Mouse (Mus musculus): Measurements from ENCODE around the gene Topbp1. TPM values are rescaled to one million over a fixed set of nuclear protein-coding genes. Genes with fewer than 3 reads are reported as not detected.
"Not testable (repeated sequence)": the region's sequence is repeated elsewhere in the genome, so short reads cannot be mapped to it uniquely, and the experiment has no call there.

Gene Topbp1
- polyA plus RNA-seq, 1 experiment, result 163 TPM

DNA sequence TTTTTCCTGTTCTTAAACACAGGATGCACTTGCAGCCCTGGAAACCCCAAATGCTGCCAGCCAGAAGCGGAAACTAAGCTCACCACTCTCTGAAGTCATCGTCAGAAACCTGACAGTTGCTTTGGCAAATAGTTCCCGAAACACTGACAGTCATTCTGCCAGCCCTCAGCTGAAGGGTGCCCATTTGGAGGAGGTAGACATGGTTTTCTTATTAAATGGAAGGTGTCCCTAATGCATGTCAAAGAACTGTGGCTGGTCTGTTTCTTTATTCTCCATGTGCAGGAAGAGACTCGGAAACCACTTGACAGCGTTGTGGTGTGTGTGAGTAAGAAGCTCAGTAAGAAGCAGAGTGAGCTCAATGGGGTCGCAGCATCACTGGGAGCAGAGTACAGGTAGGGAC lies 27.6 kb downstream of the Topbp1 start:
- H3K27ac ChIP-seq (ENCODE audit: insufficient read depth, low read length), result no peak overlapping the region
- no peaks in the 10 kb centered on the region for H3K4me1 ChIP-seq (ENCODE audit: control insufficient read depth, insufficient read depth, low read length)
- peaks cover 84% of the 10 kb centered on the region for H3K36me3 ChIP-seq (ENCODE audit: control insufficient read depth, insufficient read depth, low read length, poor library complexity, severe bottlenecking)
- H3K4me3 ChIP-seq (ENCODE audit: low read depth, low read length), result no peak overlapping the region
- no peaks in the 10 kb centered on the region for H3K9me3 ChIP-seq (replicated peaks; ENCODE audit: control insufficient read depth, insufficient read depth, low read length, poor library complexity, severe bottlenecking)
- TF ChIP-seq CTCF (IDR thresholded peaks at IDR 0.05; ENCODE audit: low read depth, low read length) (no peak), EP300 (IDR thresholded peaks at IDR 0.05; ENCODE audit: insufficient read depth, low read depth, low read length) (no peak), POLR2A (IDR thresholded peaks at IDR 0.05; ENCODE audit: insufficient read depth, low read length) (no peak)
- no peaks in the 10 kb centered on the region for H3K27me3 ChIP-seq (ENCODE audit: control insufficient read depth, insufficient read depth, low read length, poor library complexity, severe bottlenecking)
- H3K9ac ChIP-seq (ENCODE audit: low read depth, poor library complexity, severe bottlenecking), result no peak overlapping the region

DNA sequence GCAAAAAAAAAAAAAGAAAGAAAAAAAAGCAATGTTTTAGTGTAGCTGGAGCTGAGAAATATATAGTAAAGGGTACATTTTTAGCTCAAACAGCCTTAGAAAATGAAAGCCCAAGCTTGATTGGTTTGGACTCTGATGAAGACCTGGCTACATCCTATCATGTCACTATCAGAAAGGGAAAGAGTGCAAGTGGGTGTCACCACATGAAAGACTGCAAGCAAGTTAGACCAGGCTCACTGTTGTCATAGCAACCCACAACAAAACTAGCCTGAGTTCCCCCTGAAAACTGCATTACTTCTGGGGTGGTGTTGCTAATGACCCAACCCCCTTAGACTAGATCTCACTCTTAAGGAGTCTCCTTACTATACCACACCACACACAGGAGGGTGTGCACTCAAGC lies 31.9 kb downstream of the Topbp1 start:
- Histone ChIP-seq H3K27ac (ENCODE audit: insufficient read depth, low read length) (no peak overlapping the region), H3K4me1 (ENCODE audit: control insufficient read depth, insufficient read depth, low read length) (no peaks in the 10 kb centered on the region), H3K36me3 (ENCODE audit: control insufficient read depth, insufficient read depth, low read length, poor library complexity, severe bottlenecking) (peaks cover 86% of the 10 kb centered on the region), H3K4me3 (ENCODE audit: low read depth, low read length) (no peak overlapping the region), H3K9me3 (replicated peaks; ENCODE audit: control insufficient read depth, insufficient read depth, low read length, poor library complexity, severe bottlenecking) (no peaks in the 10 kb centered on the region), H3K9ac (ENCODE audit: low read depth, poor library complexity, severe bottlenecking) (no peak overlapping the region), H3K27me3 (ENCODE audit: control insufficient read depth, insufficient read depth, low read length, poor library complexity, severe bottlenecking) (no peaks in the 10 kb centered on the region)
- TF ChIP-seq POLR2A (IDR thresholded peaks at IDR 0.05; ENCODE audit: insufficient read depth, low read length) (no peak), EP300 (IDR thresholded peaks at IDR 0.05; ENCODE audit: insufficient read depth, low read depth, low read length) (no peak), CTCF (IDR thresholded peaks at IDR 0.05; ENCODE audit: low read depth, low read length) (no peak)

GRCm38 (mm10) chr9:103347045-103347444 lies 42.0 kb downstream of the Topbp1 start:
- no peak overlapping the region for H3K9ac ChIP-seq (ENCODE audit: low read depth, poor library complexity, severe bottlenecking)
- H3K27me3 ChIP-seq (ENCODE audit: control insufficient read depth, insufficient read depth, low read length, poor library complexity, severe bottlenecking), result no peaks in the 10 kb centered on the region
- TF ChIP-seq POLR2A (IDR thresholded peaks at IDR 0.05; ENCODE audit: insufficient read depth, low read length), result no peak
- TF ChIP-seq EP300 (IDR thresholded peaks at IDR 0.05; ENCODE audit: insufficient read depth, low read depth, low read length), result no peak
- peaks cover 84% of the 10 kb centered on the region for H3K36me3 ChIP-seq (ENCODE audit: control insufficient read depth, insufficient read depth, low read length, poor library complexity, severe bottlenecking)
- no peak overlapping the region for H3K27ac ChIP-seq (ENCODE audit: insufficient read depth, low read length)
- no peaks in the 10 kb centered on the region for H3K9me3 ChIP-seq (replicated peaks; ENCODE audit: control insufficient read depth, insufficient read depth, low read length, poor library complexity, severe bottlenecking)
- no peak overlapping the region for H3K4me3 ChIP-seq (ENCODE audit: low read depth, low read length)
- no peaks in the 10 kb centered on the region for H3K4me1 ChIP-seq (ENCODE audit: control insufficient read depth, insufficient read depth, low read length)

- Histone ChIP-seq H3K27ac (ENCODE audit: insufficient read depth, low read length) (no peak overlapping the region), H3K27me3 (ENCODE audit: control insufficient read depth, insufficient read depth, low read length, poor library complexity, severe bottlenecking) (no peaks in the 10 kb centered on the region), H3K4me1 (ENCODE audit: control insufficient read depth, insufficient read depth, low read length) (no peaks in the 10 kb centered on the region), H3K4me3 (ENCODE audit: low read depth, low read length) (no peak overlapping the region), H3K9me3 (replicated peaks; ENCODE audit: control insufficient read depth, insufficient read depth, low read length, poor library complexity, severe bottlenecking) (no peaks in the 10 kb centered on the region), H3K9ac (ENCODE audit: low read depth, poor library complexity, severe bottlenecking) (no peak overlapping the region), H3K36me3 (ENCODE audit: control insufficient read depth, insufficient read depth, low read length, poor library complexity, severe bottlenecking) (peaks cover 81% of the 10 kb centered on the region)
- no peak for TF ChIP-seq POLR2A (IDR thresholded peaks at IDR 0.05; ENCODE audit: insufficient read depth, low read length)
- TF ChIP-seq EP300 (IDR thresholded peaks at IDR 0.05; ENCODE audit: insufficient read depth, low read depth, low read length), result no peak
- TF ChIP-seq CTCF (IDR thresholded peaks at IDR 0.05; ENCODE audit: low read depth, low read length), result no peak
These were observed 43.0 kb downstream of the Topbp1 start for GRCm38 (mm10) chr9:103347996-103348490.

DNA sequence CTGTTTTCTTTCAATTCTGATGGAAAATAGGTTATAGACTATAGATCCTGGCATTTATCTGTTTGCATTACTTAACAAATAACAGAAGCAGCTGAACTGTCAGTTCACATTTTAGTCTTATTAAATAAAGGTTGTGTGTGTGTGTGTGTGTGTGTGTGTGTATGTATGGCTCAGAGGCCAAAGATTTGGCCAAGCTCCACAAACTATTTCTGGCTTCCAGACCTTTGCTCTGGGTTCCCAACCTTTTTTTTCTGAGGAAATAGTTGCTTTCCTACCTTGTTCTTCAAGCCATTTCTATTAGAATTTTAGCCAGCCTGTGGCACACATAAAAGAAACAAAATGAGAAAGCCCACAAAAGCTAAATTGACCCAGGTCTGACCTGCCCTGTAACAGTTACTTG lies 43.8 kb downstream of the Topbp1 start:
- H3K9me3 ChIP-seq (replicated peaks; ENCODE audit: control insufficient read depth, insufficient read depth, low read length, poor library complexity, severe bottlenecking), result no peaks in the 10 kb centered on the region
- H3K4me3 ChIP-seq (ENCODE audit: low read depth, low read length), result no peak overlapping the region
- TF ChIP-seq CTCF (IDR thresholded peaks at IDR 0.05; ENCODE audit: low read depth, low read length), result no peak
- TF ChIP-seq EP300 (IDR thresholded peaks at IDR 0.05; ENCODE audit: insufficient read depth, low read depth, low read length), result no peak

DNA sequence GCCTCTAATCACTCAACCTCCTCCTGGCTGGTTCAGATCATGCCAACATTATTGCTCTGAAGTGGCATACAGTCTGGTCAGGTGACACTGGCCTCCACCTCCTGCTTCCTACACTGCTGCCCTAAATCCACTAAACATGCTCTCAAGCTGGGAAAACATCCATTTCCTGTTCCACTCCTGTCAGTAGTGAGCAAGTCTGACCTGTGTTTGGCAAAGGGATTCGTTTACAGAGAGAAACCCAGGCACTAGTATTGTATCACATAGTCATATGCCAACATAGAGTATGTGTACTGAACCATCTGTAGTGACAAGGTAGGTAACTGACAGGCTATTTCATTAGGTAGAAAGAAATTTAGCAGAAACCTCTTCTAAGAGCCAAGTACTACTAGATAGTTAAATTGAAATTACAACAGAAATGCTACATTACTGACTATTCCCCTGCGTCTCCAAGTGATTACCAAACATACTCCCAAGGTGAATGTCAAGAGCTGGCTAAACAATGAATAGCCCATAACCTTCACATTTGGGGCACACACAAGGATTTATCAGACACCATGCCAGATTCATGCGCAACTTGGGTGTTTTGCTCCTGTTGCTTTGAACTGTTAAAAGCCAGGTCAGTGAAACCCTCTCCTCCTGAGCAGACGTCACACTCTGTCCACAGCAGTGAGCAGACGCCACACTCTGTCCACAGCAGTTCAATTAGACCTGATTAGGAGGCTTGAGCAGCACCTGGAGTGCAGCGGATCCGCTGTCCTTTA lies 48.7 kb downstream of the Topbp1 start:
- H3K9me3 ChIP-seq (replicated peaks; ENCODE audit: control insufficient read depth, insufficient read depth, low read length, poor library complexity, severe bottlenecking); H3K4me3 ChIP-seq (ENCODE audit: low read depth, low read length); H3K4me1 ChIP-seq (ENCODE audit: control insufficient read depth, insufficient read depth, low read length); H3K9ac ChIP-seq (ENCODE audit: low read depth, poor library complexity, severe bottlenecking); H3K27ac ChIP-seq (ENCODE audit: insufficient read depth, low read length); H3K27me3 ChIP-seq (ENCODE audit: control insufficient read depth, insufficient read depth, low read length, poor library complexity, severe bottlenecking): not testable (repeated sequence)
- H3K36me3 ChIP-seq (ENCODE audit: control insufficient read depth, insufficient read depth, low read length, poor library complexity, severe bottlenecking), result peaks cover 69% of the 10 kb centered on the region

More for the DNA sequence above, 43.8 kb downstream of the Topbp1 start:
- Histone ChIP-seq H3K36me3 (ENCODE audit: control insufficient read depth, insufficient read depth, low read length, poor library complexity, severe bottlenecking) (peaks cover 76% of the 10 kb centered on the region), H3K27ac (ENCODE audit: insufficient read depth, low read length) (no peak overlapping the region), H3K4me1 (ENCODE audit: control insufficient read depth, insufficient read depth, low read length) (no peaks in the 10 kb centered on the region), H3K9ac (ENCODE audit: low read depth, poor library complexity, severe bottlenecking) (no peak overlapping the region), H3K27me3 (ENCODE audit: control insufficient read depth, insufficient read depth, low read length, poor library complexity, severe bottlenecking) (no peaks in the 10 kb centered on the region)
